Mouse (Mus musculus) kidney, postnatal 0 days (tissue): ENCODE measurements around the gene Chp2. TPM values are rescaled to one million over a fixed set of nuclear protein-coding genes. Genes with fewer than 3 reads are reported as not detected.

Experiments used
- ATAC-seq: fragments of 200-750 bp; cut with Nextera tagmentation; replicated peaks from 2 replicates; pipeline ENCODE4 v1.8.0; 2017; ENCODE audit warnings: low read depth, moderate number of reproducible peaks, moderate TSS enrichment, moderate library complexity; ENCODE audit not compliant: low FRiP score
- DNase-seq: peaks from one replicate; pipeline ENCODE4 v3.0.0-alpha.2; 2016; ENCODE audit warnings: low spot score
- H3K27ac ChIP-seq: fragments of 300-500 bp; sonication (generic); 2 replicates; pipeline ENCODE4 v1.5.1; 2014; ENCODE audit warnings: mild to moderate bottlenecking
- H3K27me3 ChIP-seq: fragments of 300-500 bp; sonication (generic); 2 replicates; pipeline ENCODE4 v1.6.1; 2014; ENCODE audit warnings: low read length, mixed read lengths; ENCODE audit not compliant: insufficient read depth
- H3K36me3 ChIP-seq: fragments of 300-500 bp; sonication (generic); 2 replicates; pipeline ENCODE4 v1.6.1; 2014; ENCODE audit warnings: low read length, mixed read lengths; ENCODE audit not compliant: insufficient read depth
- H3K4me1 ChIP-seq: fragments of 300-500 bp; sonication (generic); replicated peaks from 2 replicates; pipeline ENCODE4 v1.6.1; 2014; ENCODE audit warnings: antibody characterized with exemption, low read length, mixed read lengths; ENCODE audit not compliant: insufficient read depth
- H3K4me2 ChIP-seq: fragments of 300-500 bp; sonication (generic); 2 replicates; pipeline ENCODE4 v1.6.1; 2014; ENCODE audit warnings: mild to moderate bottlenecking, low read length, moderate library complexity, mixed read lengths
- H3K4me3 ChIP-seq: fragments of 300-500 bp; sonication (generic); replicated peaks from 2 replicates; pipeline ENCODE4 v1.5.1; 2014; ENCODE audit warnings: low read depth, low read length
- H3K9ac ChIP-seq: fragments of 300-500 bp; sonication (generic); 2 replicates; pipeline ENCODE4 v1.6.1; 2014; ENCODE audit warnings: low read depth, low read length
- H3K9me3 ChIP-seq: fragments of 300-500 bp; sonication (generic); replicated peaks from 2 replicates; pipeline ENCODE4 v1.6.1; 2016; ENCODE audit warnings: low read length, inconsistent platforms, mixed read lengths
- CTCF ChIP-seq: IDR thresholded peaks from 2 replicates; pipeline ENCODE4 v1.5.1; 2016; ENCODE audit warnings: antibody characterized with exemption, low read depth, mild to moderate bottlenecking, moderate library complexity
- WGBS: fragments of 180-500 bp; shearing (Covaris S2); extraction: QIAGEN DNeasy Blood & Tissue Kit; methylation state at CpG from one replicate; pipeline ENCODE4 v1.1.7; 2014; 5-methylcytosine and 5-hydroxymethylcytosine counted together
- polyA plus RNA-seq: library from polyadenylated mRNA; unstranded; fragments of >200 nt; fragmentation: Nextera tagmentation; extraction: Ambion mirVana; gene quantifications from 2 replicates; pipeline ENCODE4 v1.2.1, GENCODE M21; 2015

Chp2 gene
- 0.51 and 0.91 TPM in 2 replicates for polyA plus RNA-seq

DNA sequence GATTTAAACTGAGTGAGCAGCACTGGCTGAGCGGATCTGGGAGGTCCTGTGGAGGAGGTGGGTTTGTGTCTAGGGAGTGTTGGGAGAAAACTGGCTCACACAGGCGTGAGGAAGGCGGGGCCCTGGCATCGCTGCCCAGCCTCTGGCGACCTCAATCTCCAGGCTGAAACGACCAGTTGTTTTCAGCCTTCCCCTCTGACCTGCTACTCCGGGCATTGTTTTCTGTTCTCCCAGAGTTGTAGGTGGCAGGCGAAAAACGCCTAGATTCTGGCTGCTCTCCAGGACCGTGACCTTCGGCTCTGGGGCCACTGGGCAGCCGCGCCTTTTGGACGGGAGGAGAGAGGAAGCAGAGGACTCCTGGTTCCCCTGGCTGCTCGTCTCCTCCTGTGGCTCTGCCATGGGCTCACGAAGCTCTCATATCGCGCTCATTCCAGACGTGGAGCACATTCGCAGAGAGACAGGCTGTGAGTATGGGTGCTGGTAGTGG is at the start of gene Chp2:
Chp2 (plus strand) TSS at position 182 of the 487 bp plus-strand sequence.
- H3K9ac ChIP-seq, result 0 out of 2 replicates have a peak within 1 kb of the TSS, but pooled peaks have one; percentile 1
- H3K27me3 ChIP-seq, result no peaks in the 10 kb centered on the region
- TF ChIP-seq CTCF, result no peak
- H3K4me3 ChIP-seq, result peak within 1 kb of the TSS; percentile 24
- H3K9me3 ChIP-seq, result no peaks in the 10 kb centered on the region
- ATAC-seq (peak; percentile 52), DNase-seq (peak; percentile 50)
- H3K4me2 ChIP-seq, result peak within 1 kb of the TSS; percentile 55
- no peak within 1 kb of the TSS for H3K27ac ChIP-seq
- 11% methylated on average over 20 of the region's 20 CpGs for WGBS
- no peaks in the 10 kb centered on the region for H3K4me1 ChIP-seq
- H3K36me3 ChIP-seq, result no peaks in the 10 kb centered on the region

DNA sequence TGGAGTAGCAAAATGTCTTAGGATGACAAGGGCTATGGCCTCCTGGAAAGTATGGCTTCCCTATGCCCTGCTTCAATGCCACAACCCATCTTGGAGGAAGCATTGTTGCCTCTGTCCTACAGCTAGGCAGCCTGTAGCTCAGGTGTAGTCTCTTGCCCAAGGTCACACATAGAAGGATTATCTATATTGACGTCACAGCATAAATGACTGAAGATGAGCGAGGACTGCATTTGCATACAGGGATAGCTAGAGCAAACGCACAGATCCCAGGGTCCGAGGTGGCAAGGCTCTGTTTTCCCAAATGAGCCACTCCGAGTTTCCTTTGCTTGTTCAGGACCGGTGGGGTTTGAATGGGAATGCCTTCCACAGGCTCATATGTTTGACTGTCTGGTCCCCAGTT is 48.6 kb upstream of the Chp2 start:
- no peak for DNase-seq
- H3K27ac ChIP-seq, result no peak overlapping the region
- H3K9ac ChIP-seq, result no peak overlapping the region
- no peak overlapping the region for H3K4me3 ChIP-seq
- no peaks in the 10 kb centered on the region for H3K27me3 ChIP-seq
- TF ChIP-seq CTCF, result no peak
- no peaks in the 10 kb centered on the region for H3K9me3 ChIP-seq
- ATAC-seq, result no peak
- H3K4me2 ChIP-seq, result no peak overlapping the region
- WGBS, result 83% methylated on average over 6 of the region's 6 CpGs
- no peaks in the 10 kb centered on the region for H3K4me1 ChIP-seq
- peaks cover 35% of the 10 kb centered on the region for H3K36me3 ChIP-seq

DNA sequence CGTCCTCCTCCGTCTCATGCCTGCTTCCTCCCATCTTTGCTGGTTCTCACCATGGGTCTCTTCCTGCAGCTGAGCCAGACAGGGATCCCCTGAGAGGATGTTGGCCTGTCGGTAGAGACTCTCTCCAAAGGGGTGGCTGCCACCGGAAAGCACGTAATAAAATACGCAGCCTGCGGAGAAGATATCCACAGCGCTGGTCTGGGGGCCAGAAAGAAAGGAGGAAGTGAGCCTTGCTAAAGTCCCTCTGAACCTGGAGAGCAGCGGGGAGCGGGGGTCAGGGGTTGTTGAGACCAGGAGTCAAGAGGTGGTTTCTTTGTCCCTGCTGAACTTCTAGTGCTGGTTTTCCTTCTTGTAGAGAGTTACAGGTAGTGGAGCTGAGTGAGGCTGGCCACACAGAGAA is 47.7 kb upstream of the Chp2 start:
- Histone ChIP-seq H3K36me3 (peaks cover 35% of the 10 kb centered on the region), H3K9ac (no peak overlapping the region), H3K4me1 (no peaks in the 10 kb centered on the region), H3K9me3 (no peaks in the 10 kb centered on the region), H3K4me2 (no peak overlapping the region), H3K27ac (no peak overlapping the region), H3K4me3 (no peak overlapping the region), H3K27me3 (no peaks in the 10 kb centered on the region)
- TF ChIP-seq CTCF, result no peak
- no peak for ATAC-seq
- no peak for DNase-seq
- 64% methylated on average over 10 of the region's 10 CpGs for WGBS

DNA sequence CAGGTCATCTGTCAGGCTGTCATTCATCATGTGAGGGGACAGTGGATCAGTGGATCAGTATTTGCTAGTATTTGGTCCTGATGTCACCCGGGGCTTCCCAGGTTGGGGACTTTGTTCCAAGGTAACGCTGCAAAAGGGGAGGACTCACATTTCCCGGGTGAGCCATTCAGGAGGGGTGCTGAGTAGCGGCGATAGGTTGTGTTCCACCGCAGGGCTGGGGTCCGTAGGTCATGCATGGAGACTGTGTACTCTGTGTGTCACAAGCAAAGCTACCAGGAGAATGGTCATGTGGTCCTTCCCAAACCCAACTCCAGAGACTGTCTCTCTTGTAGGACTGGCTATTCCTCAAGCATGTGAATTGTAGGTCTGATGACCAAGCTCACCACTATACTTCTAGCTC is 38.6 kb upstream of the Chp2 start:
- no peaks in the 10 kb centered on the region for H3K27me3 ChIP-seq
- TF ChIP-seq CTCF, result no peak
- no peaks in the 10 kb centered on the region for H3K36me3 ChIP-seq
- H3K4me1 ChIP-seq, result no peaks in the 10 kb centered on the region
- WGBS, result 88% methylated on average over 7 of the region's 7 CpGs
- no peak overlapping the region for H3K27ac ChIP-seq
- no peaks in the 10 kb centered on the region for H3K9me3 ChIP-seq
- no peak for ATAC-seq
- H3K4me2 ChIP-seq, result no peak overlapping the region
- H3K9ac ChIP-seq, result no peak overlapping the region
- no peak overlapping the region for H3K4me3 ChIP-seq
- DNase-seq, result no peak

GRCm38 (mm10) chr7:122184569-122184968 is 34.7 kb upstream of the Chp2 start:
- Histone ChIP-seq H3K4me2 (no peak overlapping the region), H3K27me3 (no peaks in the 10 kb centered on the region), H3K36me3 (no peaks in the 10 kb centered on the region), H3K4me1 (no peaks in the 10 kb centered on the region), H3K4me3 (no peak overlapping the region), H3K9me3 (no peaks in the 10 kb centered on the region), H3K9ac (no peak overlapping the region), H3K27ac (no peak overlapping the region)
- no peak for ATAC-seq
- 65% methylated on average over 5 of the region's 5 CpGs for WGBS
- no peak for TF ChIP-seq CTCF
- DNase-seq, result no peak

GRCm38 (mm10) chr7:122186043-122186442 is 33.3 kb upstream of the Chp2 start, which contains the start of gene Ern2:
Ern2 (minus strand) TSS chr7:122186207.
- DNase-seq, result no peak
- no peaks in the 10 kb centered on the region for H3K4me1 ChIP-seq
- no peaks in the 10 kb centered on the region for H3K36me3 ChIP-seq
- H3K9ac ChIP-seq, result no peak within 1 kb of the TSS
- no peaks in the 10 kb centered on the region for H3K27me3 ChIP-seq
- H3K4me3 ChIP-seq, result no peak within 1 kb of the TSS
- no peaks in the 10 kb centered on the region for H3K9me3 ChIP-seq
- 10% methylated on average over 15 of the region's 17 CpGs for WGBS
- no peak within 1 kb of the TSS for H3K4me2 ChIP-seq
- no peak within 1 kb of the TSS for H3K27ac ChIP-seq
- ATAC-seq, result no peak
- no peak for TF ChIP-seq CTCF

DNA sequence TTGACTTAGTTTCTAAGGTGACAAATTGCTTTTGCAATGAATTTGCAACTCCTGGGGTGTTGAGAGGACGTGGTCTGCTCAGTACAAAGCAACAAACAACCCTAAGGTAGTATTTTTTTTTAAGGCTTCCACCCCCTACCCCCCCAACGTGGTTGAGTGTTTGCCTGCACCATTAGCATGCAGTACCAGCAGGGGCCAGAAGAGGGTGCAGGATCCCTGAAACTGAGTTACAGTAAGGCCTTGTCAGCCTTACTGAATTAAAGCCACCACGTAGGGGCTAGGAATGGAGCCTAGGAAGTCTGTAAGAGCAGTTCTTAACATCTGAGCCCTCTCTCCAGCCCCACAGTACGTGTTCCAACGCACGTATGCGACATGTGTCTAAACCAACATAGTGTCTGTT is 29.8 kb upstream of the Chp2 start:
- H3K9ac ChIP-seq, result no peak overlapping the region
- H3K9me3 ChIP-seq, result no peaks in the 10 kb centered on the region
- H3K36me3 ChIP-seq, result no peaks in the 10 kb centered on the region
- no peaks in the 10 kb centered on the region for H3K4me1 ChIP-seq
- no peak overlapping the region for H3K4me2 ChIP-seq
- DNase-seq, result peak; percentile 52
- H3K27ac ChIP-seq, result no peak overlapping the region
- H3K4me3 ChIP-seq, result no peak overlapping the region
- 37% methylated on average over 7 of the region's 7 CpGs for WGBS
- TF ChIP-seq CTCF, result peak; percentile 80
- ATAC-seq, result no peak
- no peaks in the 10 kb centered on the region for H3K27me3 ChIP-seq
